Mouse (Mus musculus) CD4-positive naive resting alpha-beta T cell, adult 76 days (primary cell): ENCODE results near the gene Gm5127. TPM values are rescaled to one million over a fixed set of nuclear protein-coding genes. Genes with fewer than 3 reads are reported as not detected.

ENCODE experiments used
- total RNA-seq: library from RNA; stranded (reverse); gene quantifications from one replicate; pipeline ENCODE4 v1.2.4, GENCODE M21; 2023

The Gm5127 gene
- total RNA-seq, result not detected

DNA sequence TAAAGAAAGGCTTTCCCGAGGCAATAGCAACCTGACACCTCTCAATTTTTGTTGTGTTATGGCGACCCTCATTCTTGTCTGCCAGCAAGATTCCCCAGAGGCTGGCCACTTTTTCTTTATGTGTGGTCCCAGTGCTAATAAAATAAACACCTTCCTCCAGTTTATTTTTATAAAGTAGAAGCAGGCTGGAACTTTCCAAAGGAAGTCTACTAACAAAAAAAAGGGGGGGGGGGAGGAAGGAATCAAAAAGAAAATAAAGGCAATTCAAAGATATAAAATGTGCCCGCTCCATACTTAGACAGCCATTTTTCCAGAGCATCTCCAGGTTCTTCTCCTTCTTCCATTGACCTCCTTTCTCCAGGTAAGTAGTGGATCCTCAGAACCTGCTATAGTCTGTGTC, at the start of gene Gm5127:
TSS of gene Gm5127 (plus strand) at position 301 of the 400 bp plus-strand sequence.

DNA sequence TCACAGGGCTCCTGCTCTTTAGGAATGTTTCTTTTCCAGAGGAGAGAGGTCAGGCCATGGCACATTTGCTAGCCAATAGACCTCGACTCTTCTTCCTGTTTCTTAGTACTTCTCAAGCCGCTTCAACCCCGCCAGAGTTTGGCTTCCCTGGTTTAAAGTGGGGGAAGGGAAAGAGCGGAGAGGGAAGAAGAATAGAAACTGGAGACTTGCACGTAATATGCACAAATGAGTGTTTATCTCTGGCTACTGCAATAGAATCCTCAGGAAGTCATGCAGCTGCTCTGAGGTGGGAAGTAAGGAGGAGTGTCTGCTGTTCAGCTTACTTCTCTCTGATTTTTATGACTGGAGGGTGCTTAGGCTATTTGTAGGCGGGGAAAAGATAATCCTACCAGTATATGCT, 20.4 kb downstream of the Gm5127 start, which contains the start of gene Cysltr1:
TSS of gene Cysltr1 (minus strand) at position 294 of the 400 bp plus-strand sequence.

Other genes starting within 250 kb of the Gm5127 start
- not detected for gene Fndc3c1, start 97.8 kb upstream of the Gm5127 start, total RNA-seq
- not detected for gene Cysltr1, start 20.5 kb downstream of the Gm5127 start, total RNA-seq